Mouse (Mus musculus) cerebellum, postnatal 4 days (tissue): ENCODE measurements at regions not wholly inside any gene's neighbourhood (a gene's known extent, or its start where the extent isn't known, plus 50 kb on each side); places are given as distances from the start of the nearest gene placed in this dataset.

Experiments
- DNase-seq, 2 experiments: peaks; one replicate each; pipeline ENCODE4 v3.0.0; 2022; ENCODE audit warnings: low spot score in 2 of 2, mixed read lengths in 1 of 2

DNA sequence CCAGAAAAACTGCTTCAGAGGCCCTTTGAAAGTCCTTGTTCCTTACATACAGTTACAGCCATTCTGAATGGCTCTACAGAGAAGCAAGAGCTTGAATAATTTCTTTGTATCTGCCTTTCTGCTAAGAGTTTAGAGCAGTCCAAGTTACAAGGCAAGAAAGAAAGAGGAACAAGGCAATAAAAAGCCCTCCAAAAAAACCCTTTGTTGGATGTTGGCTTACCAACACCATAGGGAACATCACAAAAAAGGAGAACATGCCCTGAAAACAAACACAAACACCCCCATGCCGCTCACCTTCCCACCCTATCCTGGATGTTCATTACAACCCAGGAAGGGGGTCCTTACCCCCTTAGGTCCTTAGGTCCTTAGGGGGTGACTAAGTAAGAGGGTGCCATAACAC lies 359.2 kb upstream of the Gcfc2 start:
- DNase-seq = no peak

DNA sequence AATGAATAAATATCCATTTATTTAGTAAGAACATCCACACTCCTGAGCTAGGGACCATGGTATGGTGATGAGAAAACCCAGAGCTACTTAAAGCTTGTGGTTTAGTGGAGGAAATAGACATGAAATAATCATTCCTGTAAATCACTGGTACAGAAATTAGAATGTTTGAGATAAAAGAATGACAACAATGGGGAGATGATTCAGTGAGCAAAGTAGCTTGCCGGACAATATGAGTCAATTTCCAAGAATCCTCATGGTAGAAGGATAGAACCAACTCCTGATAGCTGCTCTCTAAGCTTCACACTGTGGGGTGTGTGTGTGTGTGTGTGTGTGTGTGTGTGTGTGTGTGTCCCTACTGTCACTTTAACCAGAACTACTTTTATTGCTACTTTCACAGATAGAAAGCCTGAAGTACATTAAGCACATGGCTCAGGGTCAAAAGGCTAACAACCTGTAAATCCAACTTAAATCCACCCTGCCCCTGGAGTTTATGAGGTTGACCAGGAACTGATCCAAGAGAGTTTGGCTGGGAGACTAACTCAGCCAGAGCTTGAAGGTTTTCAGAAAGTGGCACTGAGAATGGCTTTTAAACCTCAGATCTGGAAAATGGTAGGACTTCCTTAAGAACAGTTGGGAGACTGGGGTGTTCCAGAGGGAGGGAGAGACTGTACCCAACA lies 336.9 kb upstream of the Gcfc2 start:
- no peak for DNase-seq

GRCm38 (mm10) chr6:81589727-81590126 lies 333.7 kb upstream of the Gcfc2 start:
- DNase-seq = peak in 1 of 2 experiments; percentile 26

- no peak for DNase-seq
These were observed 327.5 kb upstream of the Gcfc2 start for GRCm38 (mm10) chr6:81595926-81596325.

DNA sequence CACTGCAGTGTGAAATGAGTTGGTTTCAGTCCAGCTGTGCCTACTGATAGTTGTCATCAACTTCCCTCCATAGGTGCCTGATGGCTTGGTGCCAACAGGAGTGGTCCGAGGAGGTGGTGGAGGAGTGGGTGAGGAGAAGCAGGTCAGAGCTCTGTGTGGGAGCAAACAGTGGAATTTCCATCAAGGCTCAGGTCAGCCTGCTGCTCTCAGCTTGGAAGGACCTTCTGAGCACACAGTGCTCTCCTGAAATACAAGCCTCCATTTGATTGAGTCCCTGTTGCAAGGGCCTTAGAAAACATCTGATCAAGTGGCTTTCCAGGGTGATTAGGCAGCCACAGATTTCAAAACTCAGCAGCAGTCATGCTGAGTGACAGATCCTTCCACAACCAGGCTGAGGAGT lies 314.8 kb upstream of the Gcfc2 start:
- DNase-seq = no peak

GRCm38 (mm10) chr6:81611980-81612379 lies 311.5 kb upstream of the Gcfc2 start:
- DNase-seq = no peak

- DNase-seq = no peak
These were observed 305.5 kb upstream of the Gcfc2 start for GRCm38 (mm10) chr6:81618018-81618417.

DNA sequence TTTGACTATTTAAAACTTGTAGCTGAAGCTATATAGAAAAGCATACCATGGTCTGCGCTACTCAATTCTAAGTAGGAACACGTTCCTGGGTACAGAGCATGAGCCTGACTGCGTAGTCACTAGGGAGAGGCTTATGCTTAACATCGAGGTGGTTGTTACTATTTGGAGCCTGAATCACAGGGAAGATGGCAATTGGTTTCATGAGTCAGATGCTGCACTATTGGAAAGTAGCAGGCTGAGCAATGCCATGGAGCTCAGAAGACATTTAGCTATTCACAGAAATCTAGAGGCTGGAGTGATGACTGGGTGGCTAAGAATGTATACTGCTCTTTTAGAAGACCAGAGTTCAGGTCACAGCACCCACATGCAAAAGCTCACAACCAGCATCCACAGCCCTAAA lies 302.4 kb upstream of the Gcfc2 start:
- no peak for DNase-seq

DNA sequence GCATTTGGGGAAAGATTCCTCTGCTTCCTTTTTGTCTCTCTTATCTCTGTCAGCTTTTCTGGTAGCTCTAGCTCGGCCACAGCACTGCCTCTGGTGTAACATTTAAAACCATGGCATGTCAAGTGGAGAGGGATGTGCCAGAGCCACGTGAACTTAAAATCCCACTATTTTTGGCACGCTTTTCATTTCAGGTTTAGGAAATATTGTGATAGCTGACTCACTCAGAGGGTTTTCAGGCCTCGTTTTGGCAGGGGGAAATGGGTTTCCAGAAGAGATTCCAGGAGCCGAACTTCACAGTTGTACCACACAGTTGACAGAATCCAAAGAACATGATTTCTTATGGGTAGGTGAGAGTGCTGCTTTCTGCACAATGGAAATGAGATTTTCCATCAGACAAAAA lies 300.8 kb upstream of the Gcfc2 start:
- DNase-seq = no peak

- no peak for DNase-seq
These were observed 298.5 kb upstream of the Gcfc2 start for GRCm38 (mm10) chr6:81625016-81625415.

- no peak for DNase-seq
These were observed 289.9 kb upstream of the Gcfc2 start for GRCm38 (mm10) chr6:81633586-81633985.

DNA sequence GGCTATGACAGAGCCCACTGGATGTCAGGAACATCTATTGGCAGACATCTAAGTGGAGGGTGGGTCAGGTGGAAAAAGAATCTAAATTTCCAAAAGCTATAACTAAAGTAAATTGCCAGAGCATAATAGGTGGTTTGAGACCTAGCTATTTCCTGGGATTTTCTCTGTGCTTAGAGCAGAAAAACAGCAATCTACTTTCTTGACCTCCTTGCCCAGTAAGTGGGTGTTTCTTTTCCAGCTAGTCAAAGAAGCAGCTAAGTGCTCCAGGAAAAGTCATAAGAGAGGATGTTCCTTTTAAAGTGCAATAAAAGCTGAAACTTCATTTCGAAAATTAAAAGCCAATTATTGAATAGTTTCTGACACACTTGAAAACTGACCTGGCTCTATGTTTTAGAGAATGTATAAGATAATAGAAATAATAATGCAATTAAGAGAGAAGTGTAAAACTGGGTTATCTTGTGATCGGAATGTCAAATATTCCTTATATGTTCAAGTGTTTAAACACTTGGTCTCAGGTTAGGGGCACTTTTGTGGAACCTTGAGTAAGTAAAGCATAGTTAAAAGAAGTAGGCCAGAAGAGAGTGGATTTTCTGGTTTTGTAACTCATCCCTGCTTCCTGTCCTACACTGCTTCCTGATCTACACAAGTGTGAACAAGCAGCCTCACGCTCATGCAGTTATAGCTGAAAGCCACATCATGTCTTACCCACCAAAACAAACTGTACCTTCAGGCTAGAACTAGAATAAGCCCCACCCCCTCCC lies 275.7 kb upstream of the Gcfc2 start:
- no peak for DNase-seq

DNA sequence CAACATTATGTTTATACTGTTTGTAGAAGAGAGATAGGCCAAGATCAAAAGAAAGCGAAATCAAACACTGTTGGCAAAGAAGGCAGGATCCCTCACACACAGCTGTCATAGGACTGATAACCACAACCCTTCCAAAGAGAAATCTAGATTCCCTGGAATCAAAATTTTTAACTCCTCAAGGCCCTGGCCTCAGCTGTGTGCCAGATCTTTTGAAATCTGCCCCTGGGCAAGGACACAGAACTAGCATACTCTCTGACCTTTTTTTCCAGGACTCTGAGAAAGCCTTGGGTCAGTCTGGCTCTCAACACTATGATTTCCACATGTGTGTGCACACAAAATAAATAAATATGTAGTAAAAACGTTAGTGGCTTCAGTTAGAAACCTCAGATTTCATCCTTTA lies 271.6 kb upstream of the Gcfc2 start:
- no peak for DNase-seq

GRCm38 (mm10) chr6:81655205-81655604 lies 268.3 kb upstream of the Gcfc2 start:
- DNase-seq = no peak

DNA sequence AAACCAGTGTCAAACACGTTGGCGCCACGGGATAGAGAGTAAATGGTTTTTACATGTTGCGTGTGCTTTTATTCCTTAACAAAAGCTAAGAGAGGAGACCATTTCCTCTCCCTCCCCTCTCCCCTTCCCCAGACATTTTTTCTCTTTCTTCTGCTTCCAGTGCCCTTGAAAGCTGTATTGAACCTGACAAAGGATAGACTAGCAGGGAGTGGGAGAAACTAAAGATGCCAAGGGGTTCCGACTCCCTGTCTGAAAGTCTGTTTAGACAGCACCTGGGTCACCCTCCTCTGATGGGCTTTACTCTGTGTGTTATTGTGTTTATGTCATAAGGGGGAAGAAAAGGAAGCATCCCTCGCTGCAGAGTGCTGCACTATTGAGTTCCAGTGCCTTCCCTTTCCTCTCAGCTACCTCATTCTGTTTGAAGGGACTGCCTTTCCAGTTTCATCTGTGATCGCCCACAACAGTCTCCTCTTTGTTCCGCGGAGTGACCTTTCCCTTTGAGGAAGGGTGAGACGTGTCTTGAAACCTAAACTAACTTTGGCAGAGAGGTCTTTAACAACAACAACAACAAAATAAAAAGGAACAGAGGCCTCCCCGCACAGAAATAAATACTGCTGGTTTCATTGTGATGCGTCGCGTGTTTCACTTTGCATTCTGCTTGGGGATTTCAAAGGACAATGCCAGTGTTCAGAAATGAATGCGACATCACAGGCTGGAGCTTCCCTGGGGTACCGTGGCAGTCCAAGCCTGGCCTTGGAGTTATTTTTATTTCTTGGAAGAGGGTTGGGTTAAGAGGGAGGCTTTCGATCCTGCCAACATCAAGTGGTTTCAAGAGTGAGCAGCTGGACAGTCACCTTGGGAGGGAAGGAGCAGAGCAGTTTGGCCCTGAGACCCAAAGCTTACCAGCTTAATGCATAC lies 262.7 kb upstream of the Gcfc2 start:
- DNase-seq = peak in 1 of 2 experiments; percentile 4

DNA sequence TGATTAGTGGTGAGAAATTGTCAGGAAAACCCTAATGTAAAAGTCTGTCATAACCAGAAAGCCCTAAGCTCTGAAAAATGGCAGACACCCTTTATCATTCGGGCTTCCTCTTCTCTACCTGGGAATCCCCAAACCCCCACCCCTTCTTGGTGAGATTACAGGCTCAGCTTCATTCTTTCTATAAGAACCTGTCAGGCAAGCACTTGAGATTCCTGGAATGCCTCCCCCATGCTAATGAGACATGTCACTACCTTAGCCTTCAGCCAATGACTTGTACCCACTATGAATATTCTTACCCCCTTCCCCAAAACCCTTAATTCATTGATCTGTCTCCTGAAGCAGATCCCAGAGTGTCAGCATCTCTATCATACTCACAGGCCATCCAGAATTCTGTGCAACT lies 254.5 kb upstream of the Gcfc2 start:
- no peak for DNase-seq

DNA sequence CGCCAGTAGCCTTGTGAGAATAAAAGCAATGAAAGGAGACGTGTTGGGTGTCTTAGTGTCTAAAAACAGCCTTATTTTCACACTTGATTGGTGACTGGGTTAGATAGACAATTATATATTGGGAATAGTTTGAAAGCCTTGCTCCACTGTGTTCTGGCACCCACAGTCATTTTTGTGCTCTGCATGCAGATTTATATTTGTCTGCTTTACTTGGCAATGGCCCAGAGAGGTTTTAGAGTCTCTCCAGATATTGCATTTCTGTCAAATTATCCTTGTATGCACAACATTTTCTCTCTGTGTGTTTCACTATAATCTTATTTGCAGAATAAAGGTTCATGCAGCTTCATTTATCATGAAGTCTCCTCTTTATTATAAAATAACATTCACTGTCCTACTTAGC lies 250.2 kb upstream of the Gcfc2 start:
- no peak for DNase-seq

DNA sequence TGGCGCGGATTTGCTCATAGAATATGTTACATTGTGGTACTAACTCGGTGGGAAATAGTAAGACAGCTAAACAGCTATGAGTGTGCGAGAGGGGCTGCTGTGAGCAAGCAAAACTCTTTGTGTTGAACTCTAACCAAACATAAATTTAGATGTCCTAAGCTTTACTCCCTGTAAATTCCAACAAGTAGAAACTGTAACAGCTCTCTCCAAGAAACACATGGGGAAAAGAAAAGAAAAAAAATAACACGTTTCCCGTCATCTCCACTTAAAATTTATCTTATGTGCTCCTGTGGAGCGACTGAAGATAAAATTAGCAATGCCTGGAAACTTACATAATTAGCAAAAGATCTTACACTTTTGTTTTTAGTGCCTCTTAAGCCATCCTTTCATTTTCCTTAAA lies 226.2 kb upstream of the Gcfc2 start:
- DNase-seq = no peak

GRCm38 (mm10) chr6:81698173-81698572 lies 225.3 kb upstream of the Gcfc2 start:
- DNase-seq = no peak

- peak in 1 of 2 experiments; percentile 2 for DNase-seq
These were observed 208.6 kb upstream of the Gcfc2 start for GRCm38 (mm10) chr6:81714867-81715266.

GRCm38 (mm10) chr6:81716371-81716770 lies 207.1 kb upstream of the Gcfc2 start:
- DNase-seq = no peak
